Mouse (Mus musculus): ENCODE measurements around the gene Ncapg.

- TF ChIP-seq CTCF (IDR thresholded peaks at IDR 0.05; ENCODE audit: borderline replicate concordance, insufficient read depth, low read length) (no peak), POLR2A (IDR thresholded peaks at IDR 0.05; ENCODE audit: low read depth, low read length) (no peak)
Measured at GRCm38 (mm10) chr5:45679955-45680354, 10.2 kb downstream of the Ncapg start.

Data from embryonic fibroblast, embryonic 13.5 days (primary cell).